Mouse (Mus musculus) E14TG2a.4 (cell line): ENCODE results near the gene Olfr275.
"Not testable (repeated sequence)": the region's sequence is repeated elsewhere in the genome, so short reads cannot be mapped to it uniquely, and the experiment has no call there.

Experiments
- H3K27me3 ChIP-seq: 2 replicates; pipeline ENCODE4 v1.6.1; 2014; ENCODE audit warnings: low read length, control low read depth; ENCODE audit not compliant: insufficient read depth
- H3K36me3 ChIP-seq: 2 replicates; pipeline ENCODE4 v1.6.1; 2014; ENCODE audit warnings: low read length, control low read depth; ENCODE audit not compliant: insufficient read depth
- H3K4me1 ChIP-seq: replicated peaks from 2 replicates; pipeline ENCODE4 v1.6.1; 2014; ENCODE audit warnings: low read depth, low read length, control low read depth
- H3K4me3 ChIP-seq: replicated peaks from 2 replicates; pipeline ENCODE4 v1.5.1; 2014; ENCODE audit warnings: mild to moderate bottlenecking, low read length
- H3K9me3 ChIP-seq: 2 replicates; pipeline ENCODE4 v1.6.1; 2014; ENCODE audit warnings: low read length, control low read depth
- CTCF ChIP-seq: conservative IDR thresholded peaks from 2 replicates; pipeline ENCODE4 v1.5.1; 2014; ENCODE audit warnings: low read length
- NANOG ChIP-seq: IDR thresholded peaks from 2 replicates; pipeline ENCODE4 v1.6.1; 2014; ENCODE audit warnings: borderline replicate concordance, low read length, mixed read lengths
- POU5F1 ChIP-seq: IDR thresholded peaks from 2 replicates; pipeline ENCODE4 v1.6.1; 2014; ENCODE audit warnings: low read length, borderline replicate concordance

The Olfr275 gene

DNA sequence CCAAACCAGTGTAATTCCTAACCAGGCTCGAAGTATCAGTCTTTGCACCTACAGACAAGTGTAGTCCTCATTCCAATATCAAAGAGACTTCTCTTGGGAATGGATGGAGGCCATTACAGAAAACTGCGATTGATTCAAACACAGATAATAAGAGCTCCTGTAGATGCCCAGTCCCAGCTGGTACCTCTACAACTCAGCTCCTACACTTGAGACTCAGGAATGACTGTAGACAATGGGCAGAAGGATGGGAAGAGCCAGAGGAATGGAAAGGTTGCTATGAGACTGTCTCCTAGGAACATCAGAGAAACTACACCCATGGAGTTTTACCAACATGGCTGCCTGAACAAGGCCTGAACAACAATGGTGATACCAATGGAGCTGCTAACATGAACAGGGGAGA, at the start of gene Olfr275:
TSS of gene Olfr275 (plus strand) at position 301 of the 400 bp plus-strand sequence.
- H3K36me3 ChIP-seq: no peaks in the 10 kb centered on the region
- H3K9me3 ChIP-seq: no peaks in the 10 kb centered on the region
- no peaks in the 10 kb centered on the region for H3K4me1 ChIP-seq
- TF ChIP-seq CTCF (no peak), POU5F1 (no peak), NANOG (no peak)
- no peak within 1 kb of the TSS for H3K4me3 ChIP-seq
- no peaks in the 10 kb centered on the region for H3K27me3 ChIP-seq

DNA sequence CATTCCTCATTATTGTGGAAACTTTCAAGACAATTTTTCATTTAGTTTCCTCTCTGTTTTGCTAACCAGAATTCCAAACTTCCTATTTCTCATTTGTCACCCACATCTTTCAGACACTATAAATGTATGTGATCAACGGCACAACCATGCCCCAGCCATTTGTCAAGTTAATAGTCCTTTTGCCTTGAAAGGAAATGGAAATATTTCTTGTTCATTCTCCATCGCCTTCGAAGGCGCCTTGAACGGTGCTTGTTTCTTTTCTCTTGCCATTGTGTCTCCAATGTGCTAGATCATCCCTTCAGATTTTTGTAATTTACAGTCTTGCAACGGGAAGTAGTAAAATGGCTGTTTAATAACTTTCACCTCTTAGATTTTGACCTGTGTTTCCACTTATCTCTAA, 48.8 kb upstream of the Olfr275 start:
- Histone ChIP-seq H3K9me3 (no peaks in the 10 kb centered on the region), H3K4me3 (no peak overlapping the region), H3K36me3 (no peaks in the 10 kb centered on the region), H3K4me1 (no peaks in the 10 kb centered on the region), H3K27me3 (no peaks in the 10 kb centered on the region)
- TF ChIP-seq CTCF (no peak), POU5F1 (no peak), NANOG (no peak)

DNA sequence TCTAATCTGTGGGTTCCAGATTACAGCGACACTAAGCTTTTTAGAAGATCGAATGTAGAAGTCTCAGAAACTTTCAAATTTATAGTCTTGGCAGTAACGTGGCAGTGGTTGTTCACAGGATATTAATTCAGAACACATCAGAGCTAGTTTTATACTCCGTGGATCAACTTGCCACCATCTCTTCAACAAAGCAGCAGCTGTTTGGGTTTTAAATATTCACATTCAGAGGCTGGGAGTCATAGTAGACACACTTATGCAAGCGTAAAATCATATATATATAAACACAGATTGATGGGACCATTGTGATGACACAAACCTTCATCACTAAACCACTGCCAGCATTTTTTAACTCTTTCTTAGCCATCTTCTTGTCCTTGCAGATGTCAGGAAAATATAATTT, 42.2 kb upstream of the Olfr275 start:
- H3K27me3 ChIP-seq: no peaks in the 10 kb centered on the region
- TF ChIP-seq CTCF: no peak
- TF ChIP-seq NANOG: no peak
- TF ChIP-seq POU5F1: no peak
- H3K4me3 ChIP-seq: no peak overlapping the region
- no peaks in the 10 kb centered on the region for H3K4me1 ChIP-seq
- no peaks in the 10 kb centered on the region for H3K9me3 ChIP-seq
- no peaks in the 10 kb centered on the region for H3K36me3 ChIP-seq

DNA sequence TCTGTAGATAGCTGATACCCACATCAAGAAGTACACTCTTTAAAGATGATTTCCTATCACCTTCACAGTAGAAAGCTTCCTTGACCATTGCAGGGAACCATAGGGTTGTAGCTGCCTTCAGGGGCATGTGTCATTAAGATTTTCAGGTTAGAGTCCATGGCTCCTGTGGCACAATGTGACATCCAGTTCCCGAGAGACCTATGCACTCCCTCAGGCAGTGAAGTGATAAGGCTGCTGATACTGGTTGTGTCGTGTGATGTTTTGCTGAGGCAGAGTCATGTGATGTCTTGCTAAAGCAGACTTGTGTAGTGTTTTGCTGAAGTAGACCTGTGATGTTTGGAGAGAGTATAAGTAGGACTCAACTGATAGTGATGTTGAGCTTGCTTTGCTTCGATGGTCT, 14.4 kb upstream of the Olfr275 start:
- TF ChIP-seq CTCF: no peak
- TF ChIP-seq NANOG: no peak
- no peak for TF ChIP-seq POU5F1
- Histone ChIP-seq H3K36me3 (no peaks in the 10 kb centered on the region), H3K27me3 (no peaks in the 10 kb centered on the region), H3K9me3 (no peaks in the 10 kb centered on the region), H3K4me1 (no peaks in the 10 kb centered on the region), H3K4me3 (no peak overlapping the region)

DNA sequence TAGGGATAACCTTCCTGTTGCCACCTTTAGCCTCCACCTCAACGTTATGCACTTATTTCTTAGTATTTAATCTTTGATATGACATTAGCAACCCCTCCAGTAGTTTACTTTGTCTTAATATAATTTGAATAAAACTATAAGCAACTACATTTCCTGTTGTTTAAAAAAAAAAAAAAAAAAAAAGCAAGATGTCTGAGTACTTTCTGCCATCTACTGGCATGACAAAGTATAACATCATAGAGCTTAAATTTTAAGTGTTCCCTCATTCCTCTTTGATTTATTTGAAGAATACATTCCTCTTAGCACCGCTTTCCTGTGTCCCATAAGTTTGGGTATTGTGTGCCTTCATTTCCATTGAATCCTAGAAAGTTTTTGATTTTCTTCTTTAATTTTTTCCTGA, 2.5 kb upstream of the Olfr275 start:
- no peaks in the 10 kb centered on the region for H3K27me3 ChIP-seq
- TF ChIP-seq NANOG (no peak), POU5F1 (no peak), CTCF (peak; percentile 31; the same call in 1 of the 2 replicates)

DNA sequence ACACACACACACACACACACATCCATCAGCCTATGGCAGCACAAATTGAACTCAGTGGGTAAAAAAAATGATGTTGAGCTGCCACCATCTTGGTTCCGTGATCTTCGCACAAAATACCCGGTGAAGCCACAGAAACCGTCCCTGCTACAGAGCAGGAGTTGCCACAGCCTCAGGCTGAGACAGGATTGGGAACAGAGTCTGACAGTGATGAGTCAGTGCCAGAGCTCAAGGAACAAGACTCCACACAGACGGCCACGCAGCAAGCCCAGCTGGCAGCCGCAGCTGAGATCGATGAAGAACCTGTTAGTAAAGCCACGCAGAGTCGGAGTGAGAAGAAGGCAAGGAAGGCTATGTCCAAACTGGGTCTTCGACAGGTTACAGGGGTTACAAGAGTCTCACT, 7.0 kb downstream of the Olfr275 start:
- H3K9me3 ChIP-seq: 0 out of 2 replicates have a peak, but pooled peaks cover 7% of the 10 kb centered on the region
- no peaks in the 10 kb centered on the region for H3K4me1 ChIP-seq
- TF ChIP-seq POU5F1 (no peak), CTCF (no peak), NANOG (no peak)
- no peaks in the 10 kb centered on the region for H3K36me3 ChIP-seq
- H3K27me3 ChIP-seq: no peaks in the 10 kb centered on the region
- H3K4me3 ChIP-seq: no peak overlapping the region

More for the DNA sequence above, 2.5 kb upstream of the Olfr275 start:
- H3K4me1 ChIP-seq: no peaks in the 10 kb centered on the region
- no peak overlapping the region for H3K4me3 ChIP-seq
- H3K36me3 ChIP-seq: no peaks in the 10 kb centered on the region
- no peaks in the 10 kb centered on the region for H3K9me3 ChIP-seq

DNA sequence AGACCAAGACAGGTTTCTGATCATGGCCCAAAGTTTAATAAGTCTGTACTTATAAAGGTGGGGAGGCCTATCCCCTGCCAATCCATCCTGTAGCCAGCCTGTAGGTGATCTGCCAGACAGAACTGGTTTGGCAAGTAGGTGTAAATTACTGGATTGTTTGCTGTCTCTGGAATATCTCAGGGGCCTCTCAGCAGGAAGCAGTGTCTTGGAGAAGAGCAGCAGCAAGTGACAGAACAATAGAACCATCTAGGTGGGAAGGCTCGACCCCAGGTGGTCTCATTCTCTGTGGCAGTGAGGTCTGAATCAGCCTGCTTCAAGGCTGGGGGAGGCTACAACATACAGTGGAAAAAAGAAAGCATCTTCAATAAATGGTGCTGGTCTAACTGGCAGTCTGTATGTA, 31.0 kb downstream of the Olfr275 start:
- H3K27me3 ChIP-seq, H3K36me3 ChIP-seq, H3K9me3 ChIP-seq, H3K4me3 ChIP-seq: not testable (repeated sequence)
- peaks cover 19% of the 10 kb centered on the region for H3K4me1 ChIP-seq
- peak; percentile 85 for TF ChIP-seq NANOG

DNA sequence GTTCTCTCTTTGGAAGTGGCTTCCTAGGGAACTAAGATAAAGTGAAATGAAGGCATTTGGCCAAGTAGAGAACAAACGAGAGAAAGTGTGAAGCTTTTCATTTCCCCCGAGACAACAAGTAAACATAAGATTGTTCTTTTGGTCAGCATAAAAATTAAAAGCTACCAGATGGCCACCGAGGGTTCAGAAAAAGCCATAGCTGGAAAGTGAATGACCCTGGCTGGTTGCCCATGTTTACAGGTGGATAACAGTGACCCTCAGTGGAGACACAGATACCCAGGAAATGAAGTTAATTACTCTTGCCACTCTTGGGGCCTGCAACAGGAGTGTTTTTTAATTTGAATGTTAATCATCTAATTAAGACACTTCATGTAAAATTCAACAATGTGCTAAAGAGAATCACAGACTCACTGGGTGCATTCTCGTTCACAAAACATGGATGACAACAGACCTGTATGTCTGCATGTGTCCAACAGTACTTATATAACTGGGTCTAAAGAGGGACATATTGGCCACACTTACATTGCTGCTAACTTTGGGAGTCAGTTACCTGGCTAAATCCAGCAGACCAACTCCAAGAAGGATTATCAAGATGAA, 34.7 kb downstream of the Olfr275 start:
- Histone ChIP-seq H3K27me3 (no peaks in the 10 kb centered on the region), H3K4me1 (peaks cover 19% of the 10 kb centered on the region), H3K4me3 (no peak overlapping the region), H3K36me3 (no peaks in the 10 kb centered on the region), H3K9me3 (no peaks in the 10 kb centered on the region)
- TF ChIP-seq POU5F1: no peak
- no peak for TF ChIP-seq CTCF
- no peak for TF ChIP-seq NANOG

DNA sequence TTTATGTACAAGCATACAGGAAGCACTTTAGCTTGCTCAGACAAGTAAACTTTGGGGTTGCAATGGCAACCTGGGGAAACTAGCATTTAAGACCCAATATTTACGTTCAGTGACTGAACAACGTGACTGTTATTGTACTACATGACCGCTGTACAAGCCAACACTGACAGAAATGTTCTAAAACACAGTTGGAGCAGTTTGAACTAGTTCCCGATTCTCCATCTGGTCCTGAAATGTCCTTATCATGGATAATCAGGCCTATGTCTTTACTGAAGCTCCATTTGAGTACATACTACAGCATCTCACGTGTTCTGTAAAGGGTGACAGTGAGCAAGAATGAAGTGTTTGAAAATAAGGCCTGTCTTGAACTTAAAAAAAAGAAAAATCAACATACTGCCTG, 35.3 kb downstream of the Olfr275 start:
- H3K4me1 ChIP-seq: peaks cover 19% of the 10 kb centered on the region
- H3K4me3 ChIP-seq: no peak overlapping the region
- TF ChIP-seq NANOG (no peak), POU5F1 (no peak), CTCF (no peak)
- no peaks in the 10 kb centered on the region for H3K27me3 ChIP-seq
- H3K9me3 ChIP-seq: no peaks in the 10 kb centered on the region
- H3K36me3 ChIP-seq: no peaks in the 10 kb centered on the region
